Mouse (Mus musculus): ENCODE measurements around the gene Atg4d.
A peak's percentile ranks its signal among the peaks of the same experiment; 100 is the strongest.

DNA sequence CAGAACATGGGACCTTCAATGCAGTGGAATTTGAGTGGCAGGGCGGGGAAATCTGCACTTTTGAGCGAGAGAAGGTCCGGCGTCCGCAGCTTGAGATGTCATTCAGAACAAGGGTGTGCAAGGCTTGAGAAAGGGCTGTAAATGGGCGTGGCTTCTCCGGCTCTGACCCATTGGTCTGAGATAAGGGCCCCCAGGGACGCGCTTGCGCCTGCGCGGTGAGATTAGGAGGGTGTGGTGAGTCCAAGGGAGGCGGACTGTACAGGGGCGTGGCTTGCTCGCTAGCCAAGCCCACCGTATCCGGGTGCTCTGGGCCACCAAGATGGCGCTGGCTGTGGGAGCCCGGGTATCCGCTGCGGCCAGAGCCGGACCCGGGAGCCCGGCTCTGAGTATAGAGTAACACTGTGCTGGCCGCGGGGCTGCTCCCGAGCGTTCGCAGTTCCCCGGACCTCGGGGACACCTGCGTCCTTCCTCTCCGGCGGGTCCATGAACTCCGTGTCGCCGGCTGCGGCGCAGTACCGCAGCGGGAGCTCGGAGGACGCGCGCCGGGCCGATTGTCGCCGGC lies at the start of gene Atg4d:
- TF ChIP-seq USF1 (IDR thresholded peaks at IDR 0.05; ENCODE audit: low read depth) (no peak), POLR2A (IDR thresholded peaks at IDR 0.05; ENCODE audit: insufficient read length, low read depth) (peak; percentile 85), MYOG (IDR thresholded peaks at IDR 0.05; ENCODE audit: control insufficient read depth in 1 of 3, insufficient read depth in 1 of 3, insufficient read length in 2 of 3, low read depth in 2 of 3) (no peak), POLR2AphosphoS2 (IDR thresholded peaks at IDR 0.05; ENCODE audit: insufficient read length, low read depth) (peak; percentile 91), MAX (IDR thresholded peaks at IDR 0.05; ENCODE audit: low read depth) (no peak), TCF12 (IDR thresholded peaks at IDR 0.05; ENCODE audit: insufficient read depth, poor library complexity, severe bottlenecking) (no peak)

Measured in myocyte (in vitro differentiated cells).